Mouse (Mus musculus) thymus, postnatal 0 days (tissue): ENCODE measurements around the gene Dnm3. TPM values are rescaled to one million over a fixed set of nuclear protein-coding genes. Genes with fewer than 3 reads are reported as not detected.

ENCODE experiments used
- DNase-seq: peaks from one replicate; pipeline ENCODE4 v3.0.0-alpha.2; 2015; ENCODE audit warnings: low spot score
- polyA plus RNA-seq: library from polyadenylated mRNA; unstranded; fragments of >200 nt; fragmentation: Nextera tagmentation; extraction: Ambion mirVana; gene quantifications from 2 replicates; pipeline ENCODE4 v1.2.1, GENCODE M21; 2015

Gene Dnm3
- polyA plus RNA-seq, 1 experiment from 2014 or later: 2.2 TPM

DNA sequence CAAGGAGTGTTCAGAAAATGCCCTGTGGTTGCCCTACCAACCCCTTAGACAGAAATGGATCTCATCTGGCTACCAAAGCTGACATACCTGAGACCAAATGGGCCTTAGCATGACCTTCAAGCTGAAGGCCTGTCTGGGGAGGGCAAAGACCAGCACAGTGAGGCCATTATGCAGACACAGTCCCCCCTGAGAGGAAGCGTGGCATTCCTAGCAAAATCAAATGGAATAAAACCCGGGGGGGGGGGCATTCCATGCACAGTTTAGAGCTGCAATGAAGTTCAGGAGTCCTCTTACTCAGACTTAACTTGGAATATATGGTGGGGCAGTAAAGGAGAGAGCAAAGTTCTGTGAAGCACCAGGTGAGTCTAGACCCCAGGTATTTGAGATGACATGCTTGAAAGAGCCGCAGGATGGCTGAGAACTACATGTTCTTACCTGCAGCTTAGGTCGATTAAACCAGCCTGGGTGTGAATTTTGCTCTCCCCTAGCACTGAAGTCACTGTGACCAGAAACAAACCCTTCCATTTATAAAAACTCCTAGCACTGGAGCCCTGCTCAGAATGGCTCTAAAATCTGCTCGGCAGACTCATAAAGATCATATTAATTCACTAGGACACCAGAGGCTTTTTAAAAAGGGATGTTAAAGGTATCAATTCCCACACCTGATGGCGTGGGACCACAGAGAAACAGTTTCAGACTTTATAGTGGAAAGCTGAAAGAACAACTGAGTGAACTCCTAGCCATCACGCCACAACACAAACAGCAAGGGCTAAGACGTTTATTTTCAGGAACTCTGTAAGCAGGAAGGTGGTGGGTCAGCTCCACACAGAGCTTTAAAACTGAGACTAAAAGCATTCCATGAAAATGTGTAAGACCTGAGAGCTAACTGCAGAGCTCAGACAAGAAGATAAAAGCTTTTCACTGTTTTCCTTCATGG is 350.7 kb downstream of the Dnm3 start:
- no peak for DNase-seq

DNA sequence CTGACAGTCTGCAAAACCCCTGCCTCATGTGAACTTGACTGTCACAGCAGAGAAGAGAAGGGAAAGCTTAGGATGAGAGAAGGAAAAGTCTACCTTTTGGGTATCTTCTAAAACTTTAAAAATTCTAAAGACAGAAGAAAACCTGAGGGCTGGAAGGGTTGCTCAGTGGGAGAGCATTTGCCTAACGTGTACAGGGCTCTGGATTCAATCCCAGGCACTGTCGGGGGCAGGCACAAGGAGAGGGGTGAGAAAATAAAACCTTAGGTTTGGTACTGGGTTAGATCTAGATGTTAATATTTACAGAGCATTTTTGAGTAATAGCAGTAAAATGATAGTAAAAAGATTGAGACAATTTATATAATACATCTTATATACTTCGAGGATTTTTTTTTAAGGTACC is 353.4 kb downstream of the Dnm3 start:
- DNase-seq: no peak

DNA sequence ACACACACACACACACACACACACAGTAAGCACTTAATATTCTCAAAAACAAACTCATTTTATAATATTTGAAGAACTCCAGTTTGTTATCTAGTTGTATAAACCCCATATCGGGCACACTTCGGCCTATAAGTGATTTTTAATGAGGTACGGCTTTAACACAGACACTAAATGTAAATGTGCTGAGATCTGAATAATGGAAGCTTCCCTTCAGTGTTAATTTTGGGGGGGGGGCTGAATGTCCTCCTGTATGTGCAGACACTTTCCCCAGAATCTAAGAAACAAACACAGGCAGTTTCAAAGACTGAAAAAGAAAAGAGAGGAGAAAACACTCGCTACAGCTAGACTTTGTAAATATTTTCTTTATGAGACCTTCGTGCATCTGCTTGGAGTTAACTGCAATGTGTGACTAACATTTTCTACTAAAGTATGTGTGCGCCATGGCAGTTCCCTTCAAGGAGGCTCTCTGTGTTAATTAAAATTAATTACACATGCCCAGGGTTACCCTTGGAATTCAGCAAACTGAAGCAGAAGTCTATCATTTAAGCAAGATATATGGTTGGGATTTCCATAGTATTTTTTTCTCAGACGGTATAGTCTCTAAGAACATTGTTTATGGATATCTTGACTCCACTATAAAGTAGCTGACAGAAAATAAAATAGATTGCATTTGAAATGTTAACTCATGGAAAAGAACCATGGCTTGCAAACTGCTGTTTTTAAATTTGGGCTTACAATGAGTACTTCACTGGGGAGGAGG is 356.2 kb downstream of the Dnm3 start:
- no peak for DNase-seq

DNA sequence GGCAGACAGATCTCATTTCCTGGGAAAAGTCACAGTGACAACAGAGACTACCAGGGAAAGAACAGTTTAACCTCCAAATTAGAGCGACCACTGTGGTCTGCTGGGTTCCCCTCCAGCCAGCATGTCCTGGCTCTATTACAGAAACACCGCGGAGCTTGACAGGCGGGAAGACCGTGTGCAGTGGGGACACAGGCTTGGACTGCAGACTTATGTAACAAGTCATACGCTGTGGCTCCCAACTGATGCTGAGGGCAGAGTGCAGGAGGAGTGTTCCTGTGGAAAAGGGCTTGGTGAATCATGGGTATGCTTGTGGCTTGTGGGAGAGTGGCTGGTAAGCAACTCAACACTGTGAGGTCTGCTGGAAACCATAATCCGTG is 368.4 kb downstream of the Dnm3 start:
- DNase-seq: no peak

DNA sequence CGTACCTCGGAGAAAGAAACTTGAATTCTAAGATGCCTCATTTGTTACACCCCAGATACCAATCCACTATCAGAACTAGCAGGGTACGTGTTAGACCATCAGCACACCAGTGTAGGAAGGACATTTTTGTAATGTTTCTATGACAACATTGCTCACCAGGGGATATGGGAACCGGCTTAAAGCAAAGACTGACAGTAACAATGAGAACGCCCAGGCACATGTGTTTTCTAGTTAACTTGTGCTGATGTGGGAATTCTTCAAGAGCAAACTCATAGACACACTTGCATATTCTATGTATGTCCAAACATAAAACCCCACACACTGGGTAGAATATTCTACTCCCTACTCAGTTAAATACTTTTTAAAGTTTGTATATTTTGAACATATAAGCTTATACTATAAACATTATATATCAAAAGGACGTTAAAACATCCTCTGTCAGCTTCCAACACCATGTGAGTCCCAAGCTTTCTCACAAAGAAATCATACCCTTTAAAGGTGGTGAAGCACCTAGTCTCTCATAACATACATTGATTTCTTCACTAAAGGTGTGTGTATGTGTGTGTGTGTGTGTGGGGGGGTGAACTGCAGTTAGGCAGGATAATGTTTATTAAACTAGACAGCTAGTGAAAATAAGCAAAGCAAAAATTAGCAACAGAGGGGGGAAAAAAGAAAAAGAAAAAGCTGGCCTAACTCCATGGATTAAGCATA is 369.0 kb downstream of the Dnm3 start:
- no peak for DNase-seq

DNA sequence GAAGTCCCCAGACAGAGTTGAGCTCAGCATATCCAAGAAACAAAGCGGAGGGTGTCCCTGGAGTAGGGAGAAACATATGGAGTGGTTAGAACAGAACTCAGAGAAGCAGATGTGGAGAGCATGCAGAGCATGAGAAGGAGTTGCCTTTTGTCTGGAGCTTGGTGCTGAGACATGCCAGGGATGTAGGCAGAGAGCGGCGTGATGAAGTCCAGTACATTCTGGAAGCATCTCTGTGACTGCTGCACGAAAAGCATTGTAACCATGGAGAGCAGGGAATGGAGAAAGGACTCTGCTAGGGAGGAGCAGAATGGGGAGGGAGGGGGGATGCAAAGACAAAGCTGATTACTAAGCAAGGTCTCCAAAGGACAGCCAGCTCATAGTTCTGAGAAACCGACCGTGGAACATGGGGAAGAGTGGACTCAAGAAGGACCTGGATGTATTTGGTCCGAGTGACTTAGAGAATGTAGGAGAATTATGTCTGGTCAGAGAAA is 369.6 kb downstream of the Dnm3 start:
- no peak for DNase-seq

DNA sequence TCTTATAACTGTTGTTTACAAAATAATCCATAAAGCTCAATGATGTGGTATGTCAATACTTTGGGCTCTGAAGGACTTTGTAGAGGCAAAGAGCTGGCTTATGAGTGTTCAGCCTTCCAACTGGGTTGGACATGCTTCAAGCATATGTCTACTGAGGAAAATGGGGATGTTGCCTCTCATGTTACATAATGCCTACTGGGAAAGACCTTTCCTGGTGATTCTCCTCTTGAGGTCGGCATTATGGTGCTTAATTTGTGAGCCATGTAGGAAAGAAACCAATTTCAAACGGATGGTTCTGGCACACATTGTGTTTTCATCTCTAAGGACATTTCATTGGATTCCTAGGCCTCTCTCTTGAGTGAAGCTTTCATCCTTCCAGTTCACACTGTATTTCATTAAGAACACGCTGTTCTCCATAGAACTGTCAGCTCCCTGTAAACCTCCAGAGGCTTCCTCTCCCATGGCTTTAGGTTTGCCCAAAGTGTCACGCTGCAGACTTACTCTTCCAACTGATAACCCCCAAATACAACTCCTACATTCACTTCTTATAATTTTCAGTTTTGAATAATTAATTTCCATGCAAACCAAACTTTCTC is 370.7 kb downstream of the Dnm3 start:
- DNase-seq: no peak

DNA sequence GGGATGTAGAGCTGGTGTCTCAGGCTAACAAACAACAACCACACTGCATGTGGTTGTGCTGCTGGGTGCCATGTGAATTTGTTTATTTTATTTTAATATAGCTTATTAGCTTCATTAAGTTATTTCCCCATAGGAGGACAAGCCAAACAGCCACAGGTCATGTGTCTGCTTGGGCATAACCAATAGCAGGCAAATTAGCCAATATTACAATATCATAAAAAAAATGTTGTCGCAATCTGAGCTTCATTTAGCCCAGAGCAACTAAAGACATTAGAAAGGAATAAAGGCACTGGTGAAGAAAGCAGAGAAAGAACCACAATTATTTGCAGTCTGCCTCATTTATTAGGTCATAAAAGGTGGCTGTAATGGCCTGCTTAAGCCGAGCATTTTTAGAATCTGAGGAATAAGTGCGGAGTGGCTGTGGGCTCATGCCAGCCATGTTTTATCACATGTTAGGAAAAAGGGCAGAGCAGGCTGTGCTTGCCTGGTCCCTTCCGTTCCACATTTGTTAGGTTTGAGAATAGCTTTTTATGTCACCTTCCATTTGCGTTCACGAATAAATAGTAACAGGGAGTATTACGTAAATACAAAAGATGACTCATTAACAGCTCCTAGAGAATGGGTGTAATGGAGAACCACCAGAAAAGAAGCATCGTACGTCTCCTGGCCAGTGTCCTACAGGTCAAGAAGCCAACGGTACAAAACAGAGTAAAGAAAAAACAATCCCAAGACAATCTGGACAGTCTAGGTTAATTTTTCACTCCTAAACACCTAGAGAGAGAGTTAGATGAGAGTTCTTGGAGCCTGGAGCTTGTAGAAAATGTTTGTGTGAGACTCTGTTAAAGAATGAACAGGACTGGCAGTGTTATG is 376.6 kb downstream of the Dnm3 start:
- DNase-seq: no peak

DNA sequence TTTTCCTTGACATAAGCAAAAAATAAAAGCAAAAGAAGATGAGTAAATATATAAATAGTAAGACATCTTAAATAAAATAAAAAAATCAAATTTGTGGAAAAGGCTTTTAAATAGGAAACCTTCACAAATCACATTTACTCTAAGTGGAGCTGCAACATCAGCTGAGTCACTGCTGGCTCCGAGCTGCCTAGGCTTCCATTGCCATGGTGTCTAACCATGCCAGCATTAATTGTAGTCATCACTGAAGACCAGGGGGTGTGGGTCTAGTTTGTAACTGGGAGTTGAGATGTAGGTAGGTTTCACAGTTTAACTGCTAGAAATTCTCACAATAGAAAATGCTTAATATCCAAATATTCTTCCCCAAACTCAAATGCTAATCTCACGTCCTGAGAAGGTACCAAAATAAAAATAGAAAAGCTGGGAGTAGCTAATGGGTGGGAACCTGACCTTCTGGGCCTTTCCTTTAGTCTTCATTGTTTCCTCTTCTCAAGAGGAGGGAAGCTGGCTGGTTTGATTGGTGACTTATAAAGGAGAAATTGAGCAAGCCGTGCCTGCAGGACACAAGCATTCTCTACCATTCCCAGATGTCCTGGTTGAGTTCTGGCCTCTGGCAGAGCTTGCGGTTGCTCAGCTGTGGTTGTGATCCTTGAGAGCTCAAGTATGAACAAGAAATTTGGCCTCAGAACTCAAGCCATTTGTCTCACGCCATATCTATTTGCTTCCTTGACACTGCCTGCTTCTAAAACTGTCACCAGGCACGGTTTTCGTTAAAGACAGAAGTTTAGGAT is 377.6 kb downstream of the Dnm3 start:
- DNase-seq: no peak

DNA sequence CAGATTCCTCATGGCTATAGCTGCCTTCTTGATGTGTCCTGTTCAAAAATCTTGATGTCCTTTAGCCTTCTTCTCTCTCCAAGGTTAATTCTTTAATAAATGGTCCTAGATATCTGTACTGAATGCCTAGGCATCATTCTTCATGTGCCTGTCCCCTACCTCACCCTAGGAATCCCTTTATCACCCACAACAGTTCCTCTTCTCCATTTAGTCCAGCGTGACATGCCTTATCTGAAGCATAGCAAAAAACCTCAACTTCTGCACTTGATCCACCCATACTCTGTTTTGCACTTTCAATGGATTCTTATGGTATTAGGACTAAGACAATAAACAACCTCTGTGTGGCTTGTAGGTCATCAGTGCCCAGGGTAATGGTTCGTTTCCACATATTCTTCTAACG is 378.6 kb downstream of the Dnm3 start:
- no peak for DNase-seq

DNA sequence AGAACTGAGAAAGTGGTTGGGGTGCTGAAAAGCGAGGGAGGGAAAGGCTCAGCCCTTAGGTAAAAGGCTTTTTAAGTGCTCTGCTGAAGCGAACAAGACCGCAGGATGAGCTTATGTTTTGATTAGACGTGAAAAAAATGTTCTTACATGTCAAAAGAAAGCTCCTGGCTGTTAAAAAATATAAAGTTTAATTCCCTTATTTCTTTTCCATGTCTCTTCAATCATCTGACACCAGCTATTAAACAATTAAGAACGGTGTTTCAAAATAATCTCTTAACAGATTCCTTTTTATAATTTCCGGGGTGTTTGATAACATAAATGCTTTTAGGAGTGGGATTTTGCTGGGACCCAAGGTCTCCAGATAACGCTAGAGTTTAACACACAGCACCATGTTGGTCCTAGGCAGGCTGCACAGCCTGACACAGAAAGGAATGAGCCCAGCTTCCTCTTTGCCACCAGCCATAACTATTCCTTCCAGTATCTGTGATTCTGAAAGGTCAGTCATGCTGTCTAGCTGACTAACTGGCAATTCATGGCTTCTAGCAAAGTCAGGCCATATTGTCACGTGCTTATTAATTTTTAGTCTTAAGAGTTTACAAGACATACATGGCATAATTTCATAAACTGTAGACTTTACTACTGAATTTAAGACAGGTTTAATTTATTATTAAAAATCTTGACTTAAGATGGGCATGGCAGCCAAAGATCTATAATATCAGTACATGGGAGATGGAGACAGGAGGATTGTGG is 383.1 kb downstream of the Dnm3 start:
- DNase-seq: no peak

DNA sequence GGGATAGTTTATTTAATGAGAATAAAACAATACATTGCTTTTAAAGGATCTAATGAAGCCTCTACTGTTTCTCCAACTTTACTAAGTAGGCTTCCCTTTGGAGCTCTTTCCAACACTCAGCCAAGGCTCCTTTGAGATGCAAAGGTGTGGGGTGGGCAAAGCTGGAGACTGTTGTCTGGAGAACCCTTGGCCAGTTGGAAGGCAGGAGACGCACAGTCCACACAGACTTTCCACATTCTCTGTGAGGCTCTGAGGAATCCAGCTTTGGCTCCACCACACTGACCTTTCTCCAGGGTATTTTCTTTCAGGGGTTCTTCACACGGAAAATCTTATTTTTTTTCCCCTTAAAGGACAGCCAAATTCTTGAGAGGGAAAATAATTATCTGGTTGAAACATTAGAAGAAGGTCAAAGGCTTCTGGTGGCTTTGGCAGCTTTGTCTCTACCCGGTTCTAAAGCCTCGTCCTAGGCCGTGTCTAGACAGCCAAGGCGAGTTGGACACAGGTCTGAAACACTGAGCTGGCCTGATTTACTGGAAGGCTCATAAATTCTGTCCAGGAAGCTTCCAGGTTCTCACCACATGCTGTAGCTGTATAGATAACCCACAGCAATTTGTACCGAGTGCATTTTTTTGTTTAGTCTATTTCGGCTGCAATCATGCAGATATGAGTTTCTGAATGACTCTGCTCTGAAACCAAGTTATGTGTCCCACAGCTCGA is 383.9 kb downstream of the Dnm3 start:
- no peak for DNase-seq

DNA sequence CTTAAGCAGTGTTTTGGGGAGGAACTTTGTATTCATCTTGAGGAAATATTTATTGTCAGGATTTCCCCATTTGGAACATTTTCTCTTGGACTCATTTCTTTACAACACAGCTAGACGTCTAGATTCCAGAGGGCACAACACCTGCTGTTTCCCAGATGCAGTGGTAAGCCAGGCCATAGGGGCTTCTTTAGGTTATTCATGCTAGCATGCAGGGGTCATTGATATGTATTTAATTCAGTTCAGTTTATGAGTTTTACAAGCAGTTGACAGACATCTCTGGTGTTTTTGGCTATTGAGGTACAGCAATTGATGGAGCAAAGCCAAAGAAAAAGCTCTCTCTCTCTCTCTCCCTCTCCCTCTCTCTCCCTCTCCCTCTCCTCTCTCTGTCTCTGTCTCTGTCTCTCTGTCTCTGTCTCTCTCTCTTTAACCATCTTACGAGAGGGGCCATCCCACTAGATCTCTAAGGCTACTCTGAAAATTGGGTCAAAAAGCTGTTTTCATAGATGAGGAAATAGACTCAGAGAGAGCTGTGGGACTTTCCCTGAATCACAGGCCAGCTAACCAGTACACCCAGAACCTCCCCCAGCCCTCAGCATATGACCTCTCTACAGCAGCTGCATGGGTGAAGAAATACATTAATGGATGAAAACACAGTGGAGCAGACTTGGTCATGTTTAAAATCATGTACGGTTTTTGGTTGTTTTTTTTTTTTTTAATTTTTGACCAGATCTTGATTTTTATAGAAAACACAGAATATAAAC is 384.8 kb downstream of the Dnm3 start:
- no peak for DNase-seq

DNA sequence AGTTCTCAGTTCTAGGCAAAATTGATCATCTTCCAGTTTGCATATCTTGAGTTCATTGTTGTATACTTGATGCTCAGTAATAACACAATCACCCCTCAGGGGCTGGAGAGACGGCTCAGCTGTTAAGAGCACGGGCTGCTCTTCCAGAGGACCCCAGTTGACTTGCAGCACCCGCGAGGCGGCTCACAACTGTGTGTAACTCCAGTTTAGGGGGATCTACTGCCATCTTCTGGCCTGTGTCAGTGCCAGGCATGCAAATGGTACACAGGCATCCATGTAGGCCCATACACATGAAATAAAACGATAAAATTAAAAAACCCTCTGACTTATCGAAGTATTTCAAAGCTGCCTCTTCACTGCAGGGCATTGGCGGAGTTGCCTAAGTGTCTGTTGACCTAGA is 385.4 kb downstream of the Dnm3 start:
- no peak for DNase-seq

DNA sequence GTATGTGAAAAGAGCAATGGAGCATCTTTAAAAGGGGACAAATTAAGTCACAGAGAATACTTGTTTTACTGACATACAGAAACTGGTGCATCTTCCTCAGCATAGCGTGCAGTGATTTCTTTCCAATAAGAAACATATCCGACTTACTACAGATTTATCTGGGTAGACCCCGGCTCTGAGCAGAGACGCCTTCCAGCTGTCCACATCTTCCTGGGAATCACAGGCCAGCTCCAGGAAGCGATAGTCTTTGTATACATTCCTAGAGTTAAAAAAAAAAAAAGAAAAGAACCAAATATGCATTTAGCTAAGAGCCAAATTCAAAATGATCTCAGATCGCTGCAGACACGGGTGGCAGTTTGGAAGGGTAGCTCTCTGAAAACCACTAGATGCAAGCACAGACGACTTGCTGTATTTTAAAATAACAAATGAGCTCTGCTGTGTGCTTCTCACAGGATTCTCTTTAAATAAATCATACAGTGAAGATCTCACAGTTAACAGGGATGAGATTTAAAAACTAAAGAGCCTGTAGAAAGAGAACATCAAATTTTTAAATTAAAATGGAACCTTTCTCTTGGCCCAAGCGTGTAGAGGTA is 393.9 kb downstream of the Dnm3 start:
- DNase-seq: no peak

DNA sequence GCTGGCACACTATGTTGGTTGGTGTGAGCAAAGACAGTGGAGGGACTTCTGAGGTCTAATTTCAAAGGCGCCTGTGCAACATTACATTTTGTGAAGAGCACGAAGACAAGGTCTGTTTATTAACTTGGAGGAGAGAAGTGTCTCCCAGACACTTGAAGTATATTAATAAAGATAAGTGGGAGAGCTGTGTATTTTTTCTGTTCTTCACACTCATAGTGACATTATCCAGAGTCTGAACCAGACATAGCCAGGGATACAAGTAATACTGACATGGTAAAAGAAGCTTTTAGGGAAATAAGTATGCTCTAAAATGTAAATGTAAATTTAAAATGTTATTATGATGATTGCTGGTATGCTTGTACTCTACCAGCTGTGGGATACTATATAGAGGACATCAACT is 394.5 kb downstream of the Dnm3 start:
- no peak for DNase-seq

DNA sequence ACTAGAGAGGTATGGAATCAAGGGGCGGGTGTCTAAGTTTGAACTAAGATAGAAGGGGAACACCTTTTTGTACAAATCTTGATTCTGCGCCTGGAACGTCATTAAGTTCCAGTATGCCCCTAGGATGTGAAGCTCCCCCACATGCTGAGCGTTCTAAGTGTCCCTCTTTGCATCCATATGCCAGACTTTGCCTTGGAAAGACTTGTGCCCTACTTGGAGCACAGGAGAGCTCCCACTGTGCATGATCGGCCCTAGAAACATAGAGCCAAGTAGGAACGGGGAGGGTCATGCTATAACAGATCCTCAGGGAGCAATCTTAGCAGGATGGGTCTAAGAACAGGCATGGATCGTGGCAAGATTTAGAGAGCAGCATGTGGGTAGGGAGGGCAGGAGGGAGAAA is 395.1 kb downstream of the Dnm3 start:
- DNase-seq: no peak
